Mouse (Mus musculus): Measurements from ENCODE around the gene Tmprss7.

GRCm38 (mm10) chr16:45608481-45608954 lies 84.9 kb downstream of the Tmprss7 start:
- TF ChIP-seq CTCF (conservative IDR thresholded peaks at IDR 0.05; ENCODE audit: insufficient read depth, insufficient read length, low read depth, low read length) (peak; percentile 35; the same call in 1 of the 2 replicates), POLR2A (IDR thresholded peaks at IDR 0.05; ENCODE audit: low read depth, low read length) (no peak)

Measured in kidney, adult 2 months (tissue).